Mouse (Mus musculus) heart, adult 2 months (tissue): ENCODE measurements at regions not wholly inside any gene's neighbourhood (a gene's known extent, or its start where the extent isn't known, plus 50 kb on each side); places are given as distances from the start of the nearest gene placed in this dataset.

Source experiments
- CTCF ChIP-seq: fragments of 200-600 bp; IDR thresholded peaks from 2 replicates; pipeline ENCODE4 v1.8.1; 2022; ENCODE audit warnings: antibody characterized with exemption, mild to moderate bottlenecking, moderate library complexity
- POLR2A ChIP-seq: fragments of 200-500 bp; IDR thresholded peaks from 2 replicates; pipeline ENCODE4 v1.6.1; 2011; ENCODE audit warnings: mild to moderate bottlenecking, low read depth, low read length, control low read depth; ENCODE audit not compliant: insufficient read depth

DNA sequence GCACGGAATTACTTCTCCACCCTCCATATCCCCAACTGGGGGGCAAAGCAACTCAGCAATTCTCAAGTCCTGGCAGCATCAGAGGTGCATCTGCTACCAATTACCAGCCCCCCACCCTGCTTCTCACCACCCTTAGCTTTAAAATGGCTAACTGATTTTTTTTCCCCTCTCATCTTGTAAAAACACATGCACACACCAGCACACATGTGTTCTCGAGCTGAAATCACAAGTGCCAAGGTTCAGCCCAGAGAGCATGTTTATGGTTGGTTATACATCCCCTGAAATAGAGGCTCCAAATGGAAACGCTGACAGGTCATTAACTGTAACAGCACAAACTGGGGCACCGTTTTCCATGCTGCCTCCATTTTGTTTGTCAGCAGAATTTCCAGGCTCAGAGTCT lies 101.0 kb upstream of the Cdkn3 start:
- TF ChIP-seq POLR2A: no peak
- TF ChIP-seq CTCF: no peak
